Mouse (Mus musculus) midbrain, embryonic 13.5 days (tissue): ENCODE measurements at regions not wholly inside any gene's neighbourhood (a gene's known extent, or its start where the extent isn't known, plus 50 kb on each side); places are given as distances from the start of the nearest gene placed in this dataset.
A peak's percentile ranks its signal among the peaks of the same experiment; 100 is the strongest.
"Not testable (repeated sequence)": the region's sequence is repeated elsewhere in the genome, so short reads cannot be mapped to it uniquely, and the experiment has no call there.

Experiments
- ATAC-seq: fragments of 200-750 bp; cut with Nextera tagmentation; 2 replicates; pipeline ENCODE4 v1.8.0; 2017; ENCODE audit warnings: mild to moderate bottlenecking, moderate TSS enrichment, moderate library complexity
- H3K27ac ChIP-seq: fragments of 300-500 bp; sonication (generic); 2 replicates; pipeline ENCODE4 v1.5.1; 2015; ENCODE audit warnings: inconsistent platforms, mild to moderate bottlenecking, moderate library complexity
- H3K27me3 ChIP-seq: fragments of 300-500 bp; sonication (generic); 2 replicates; pipeline ENCODE4 v1.6.1; 2015; ENCODE audit warnings: mild to moderate bottlenecking, inconsistent platforms
- H3K36me3 ChIP-seq: fragments of 300-500 bp; sonication (generic); 2 replicates; pipeline ENCODE4 v1.6.1; 2015; ENCODE audit warnings: mild to moderate bottlenecking, inconsistent platforms
- H3K4me1 ChIP-seq: fragments of 300-500 bp; sonication (generic); replicated peaks from 2 replicates; pipeline ENCODE4 v1.6.1; 2015; ENCODE audit warnings: inconsistent platforms
- H3K4me2 ChIP-seq: fragments of 300-500 bp; sonication (generic); replicated peaks from 2 replicates; pipeline ENCODE4 v1.6.1; 2015; ENCODE audit warnings: moderate library complexity, mild to moderate bottlenecking, inconsistent platforms
- H3K4me3 ChIP-seq: fragments of 300-500 bp; sonication (generic); replicated peaks from 2 replicates; pipeline ENCODE4 v1.5.1; 2015; ENCODE audit warnings: mild to moderate bottlenecking, inconsistent platforms
- H3K9ac ChIP-seq: fragments of 300-500 bp; sonication (generic); replicated peaks from 2 replicates; pipeline ENCODE4 v1.6.1; 2015; ENCODE audit warnings: mild to moderate bottlenecking, inconsistent platforms
- H3K9me3 ChIP-seq: fragments of 300-500 bp; sonication (generic); 2 replicates; pipeline ENCODE4 v1.6.1; 2016; ENCODE audit warnings: mild to moderate bottlenecking, inconsistent platforms
- WGBS: fragments of 180-500 bp; shearing (Covaris S2); methylation state at CpG from one replicate; pipeline ENCODE4 v1.1.7; 2015; 5-methylcytosine and 5-hydroxymethylcytosine counted together

GRCm38 (mm10) chr12:77894238-77894637, 299.8 kb upstream of the Gm6657 start:
- H3K9me3 ChIP-seq = no peaks in the 10 kb centered on the region
- H3K9ac ChIP-seq = no peak overlapping the region
- peaks cover 15% of the 10 kb centered on the region for H3K4me1 ChIP-seq
- H3K4me2 ChIP-seq = no peak overlapping the region
- no peak overlapping the region for H3K27ac ChIP-seq
- ATAC-seq = peak; percentile 53
- peaks cover 12% of the 10 kb centered on the region; the same call in 1 of the 2 replicates for H3K27me3 ChIP-seq
- no peak overlapping the region for H3K4me3 ChIP-seq
- H3K36me3 ChIP-seq = no peaks in the 10 kb centered on the region

- Histone ChIP-seq H3K4me2 (no peak overlapping the region), H3K36me3 (no peaks in the 10 kb centered on the region), H3K27me3 (peaks cover 12% of the 10 kb centered on the region; the same call in 1 of the 2 replicates), H3K4me3 (no peak overlapping the region), H3K9ac (no peak overlapping the region), H3K9me3 (no peaks in the 10 kb centered on the region), H3K4me1 (peaks cover 15% of the 10 kb centered on the region), H3K27ac (no peak overlapping the region)
- peak; percentile 66 for ATAC-seq
- WGBS = 55% methylated on average over 2 of the region's 2 CpGs
Measured at GRCm38 (mm10) chr12:77895508-77895907, 298.5 kb upstream of the Gm6657 start.

- WGBS = 90% methylated on average over 2 of the region's 2 CpGs
- H3K9me3 ChIP-seq, H3K9ac ChIP-seq, H3K27ac ChIP-seq, H3K4me3 ChIP-seq, H3K4me2 ChIP-seq, H3K36me3 ChIP-seq, ATAC-seq: not testable (repeated sequence)
- peaks cover 15% of the 10 kb centered on the region for H3K4me1 ChIP-seq
- peaks cover 18% of the 10 kb centered on the region for H3K27me3 ChIP-seq
Measured at GRCm38 (mm10) chr12:77898974-77899373, 295.1 kb upstream of the Gm6657 start.

GRCm38 (mm10) chr12:77901254-77901653, 292.8 kb upstream of the Gm6657 start:
- Histone ChIP-seq H3K36me3 (no peaks in the 10 kb centered on the region), H3K27me3 (peaks cover 30% of the 10 kb centered on the region), H3K27ac (no peak overlapping the region), H3K4me3 (no peak overlapping the region), H3K4me1 (0 out of 2 replicates have a peak, but pooled peaks cover 1% of the 10 kb centered on the region), H3K9ac (no peak overlapping the region), H3K4me2 (no peak overlapping the region), H3K9me3 (no peaks in the 10 kb centered on the region)
- no peak for ATAC-seq
- 27% methylated on average over 1 of the region's 1 CpGs for WGBS

GRCm38 (mm10) chr12:77912863-77913554, 281.0 kb upstream of the Gm6657 start:
- no peak overlapping the region for H3K27ac ChIP-seq
- H3K27me3 ChIP-seq = no peaks in the 10 kb centered on the region
- H3K9me3 ChIP-seq = no peaks in the 10 kb centered on the region
- no peak overlapping the region for H3K4me2 ChIP-seq
- no peak overlapping the region for H3K4me3 ChIP-seq
- peaks cover 8% of the 10 kb centered on the region for H3K4me1 ChIP-seq
- 8% methylated on average over 4 of the region's 4 CpGs for WGBS
- no peaks in the 10 kb centered on the region for H3K36me3 ChIP-seq
- ATAC-seq = no peak
- no peak overlapping the region for H3K9ac ChIP-seq

GRCm38 (mm10) chr12:77928729-77929128, 265.3 kb upstream of the Gm6657 start:
- no peak overlapping the region for H3K27ac ChIP-seq
- no peak for ATAC-seq
- no peak overlapping the region for H3K4me2 ChIP-seq
- H3K9ac ChIP-seq = no peak overlapping the region
- no peaks in the 10 kb centered on the region for H3K36me3 ChIP-seq
- WGBS = 60% methylated on average over 4 of the region's 4 CpGs
- H3K9me3 ChIP-seq = no peaks in the 10 kb centered on the region
- H3K4me1 ChIP-seq = 0 out of 2 replicates have a peak, but pooled peaks cover 4% of the 10 kb centered on the region
- no peaks in the 10 kb centered on the region for H3K27me3 ChIP-seq
- H3K4me3 ChIP-seq = no peak overlapping the region

GRCm38 (mm10) chr12:77929571-77929970, 264.5 kb upstream of the Gm6657 start:
- 78% methylated on average over 1 of the region's 1 CpGs for WGBS
- Histone ChIP-seq H3K9ac (no peak overlapping the region), H3K36me3 (no peaks in the 10 kb centered on the region), H3K27ac (no peak overlapping the region), H3K4me2 (no peak overlapping the region), H3K27me3 (no peaks in the 10 kb centered on the region), H3K9me3 (no peaks in the 10 kb centered on the region), H3K4me1 (0 out of 2 replicates have a peak, but pooled peaks cover 4% of the 10 kb centered on the region), H3K4me3 (no peak overlapping the region)
- ATAC-seq = no peak

GRCm38 (mm10) chr12:77943960-77944359, 250.1 kb upstream of the Gm6657 start:
- Histone ChIP-seq H3K4me1 (no peaks in the 10 kb centered on the region), H3K4me2 (no peak overlapping the region), H3K4me3 (no peak overlapping the region), H3K9me3 (no peaks in the 10 kb centered on the region), H3K36me3 (no peaks in the 10 kb centered on the region), H3K27ac (no peak overlapping the region), H3K9ac (no peak overlapping the region), H3K27me3 (no peaks in the 10 kb centered on the region)
- ATAC-seq = no peak
- WGBS = 78% methylated on average over 8 of the region's 8 CpGs

GRCm38 (mm10) chr12:77949474-77950017, 244.5 kb upstream of the Gm6657 start:
- H3K9ac ChIP-seq = no peak overlapping the region

GRCm38 (mm10) chr12:77952492-77952891, 241.6 kb upstream of the Gm6657 start:
- Histone ChIP-seq H3K4me3 (no peak overlapping the region), H3K4me2 (no peak overlapping the region), H3K27me3 (no peaks in the 10 kb centered on the region), H3K9ac (no peak overlapping the region), H3K4me1 (peaks cover 8% of the 10 kb centered on the region), H3K9me3 (no peaks in the 10 kb centered on the region), H3K27ac (no peak overlapping the region), H3K36me3 (no peaks in the 10 kb centered on the region)
- WGBS = 72% methylated on average over 2 of the region's 2 CpGs
- ATAC-seq = no peak

More at GRCm38 (mm10) chr12:77949474-77950017, 244.5 kb upstream of the Gm6657 start:
- Histone ChIP-seq H3K27ac (peak overlapping the region; percentile 56), H3K9me3 (no peaks in the 10 kb centered on the region), H3K36me3 (no peaks in the 10 kb centered on the region), H3K27me3 (no peaks in the 10 kb centered on the region), H3K4me2 (peak overlapping the region; percentile 37), H3K4me3 (0 out of 2 replicates have a peak overlapping the region, but pooled peaks have one; percentile 9), H3K4me1 (peaks cover 8% of the 10 kb centered on the region)
- ATAC-seq = no peak
- 45% methylated on average over 16 of the region's 16 CpGs for WGBS

- H3K4me1 ChIP-seq = no peaks in the 10 kb centered on the region
- no peak overlapping the region for H3K4me3 ChIP-seq
- 90% methylated on average over 6 of the region's 6 CpGs for WGBS
- H3K27ac ChIP-seq = no peak overlapping the region
- no peaks in the 10 kb centered on the region for H3K9me3 ChIP-seq
- H3K27me3 ChIP-seq = no peaks in the 10 kb centered on the region
- H3K4me2 ChIP-seq = no peak overlapping the region
- no peak for ATAC-seq
- H3K9ac ChIP-seq = no peak overlapping the region
- no peaks in the 10 kb centered on the region for H3K36me3 ChIP-seq
Measured at GRCm38 (mm10) chr12:77962631-77963030, 231.4 kb upstream of the Gm6657 start.

GRCm38 (mm10) chr12:77968543-77968942, 225.5 kb upstream of the Gm6657 start:
- Histone ChIP-seq H3K4me3 (no peak overlapping the region), H3K27ac (no peak overlapping the region), H3K4me2 (no peak overlapping the region), H3K9ac (no peak overlapping the region), H3K4me1 (no peaks in the 10 kb centered on the region; the same call in 1 of the 2 replicates), H3K9me3 (no peaks in the 10 kb centered on the region), H3K27me3 (no peaks in the 10 kb centered on the region), H3K36me3 (no peaks in the 10 kb centered on the region)
- WGBS = 59% methylated on average over 3 of the region's 3 CpGs
- no peak for ATAC-seq
